Mouse (Mus musculus): ENCODE results near the gene Nek4. TPM values are rescaled to one million over a fixed set of nuclear protein-coding genes. Genes with fewer than 3 reads are reported as not detected.

Gene Nek4
- polyA plus RNA-seq, 1 experiment from 2014 or later = 14.1 TPM

- peak; percentile 94 for ATAC-seq (ENCODE audit: low FRiP score)
- DNase-seq (ENCODE audit: low spot score) = peak; percentile 77
- peak within 1 kb of the TSS; percentile 48 for H3K4me2 ChIP-seq (replicated peaks)
- H3K4me3 ChIP-seq (replicated peaks; ENCODE audit: low read length) = peak within 1 kb of the TSS; percentile 71
- peaks cover 18% of the 10 kb centered on the region for H3K36me3 ChIP-seq (replicated peaks; ENCODE audit: control insufficient read depth, insufficient read depth)
- H3K4me1 ChIP-seq (replicated peaks; ENCODE audit: control insufficient read depth, insufficient read depth, low read length) = peaks cover 16% of the 10 kb centered on the region
- H3K9ac ChIP-seq = peak within 1 kb of the TSS; percentile 92
- H3K27ac ChIP-seq = peak within 1 kb of the TSS; percentile 93
- H3K27me3 ChIP-seq (ENCODE audit: control insufficient read depth, insufficient read depth, low read length) = no peaks in the 10 kb centered on the region
- under 1% methylated on average over 82 of the region's 84 CpGs for WGBS
- no peaks in the 10 kb centered on the region for H3K9me3 ChIP-seq (ENCODE audit: control insufficient read depth, low read length)
These were observed 50.4 kb downstream of the Nek4 start, which contains the start of the genes Glt8d1 and Spcs1 for GRCm38 (mm10) chr14:31001307-31002205. Glt8d1 (plus strand) TSS chr14:31001400. Spcs1 (minus strand) TSS chr14:31001672.

DNA sequence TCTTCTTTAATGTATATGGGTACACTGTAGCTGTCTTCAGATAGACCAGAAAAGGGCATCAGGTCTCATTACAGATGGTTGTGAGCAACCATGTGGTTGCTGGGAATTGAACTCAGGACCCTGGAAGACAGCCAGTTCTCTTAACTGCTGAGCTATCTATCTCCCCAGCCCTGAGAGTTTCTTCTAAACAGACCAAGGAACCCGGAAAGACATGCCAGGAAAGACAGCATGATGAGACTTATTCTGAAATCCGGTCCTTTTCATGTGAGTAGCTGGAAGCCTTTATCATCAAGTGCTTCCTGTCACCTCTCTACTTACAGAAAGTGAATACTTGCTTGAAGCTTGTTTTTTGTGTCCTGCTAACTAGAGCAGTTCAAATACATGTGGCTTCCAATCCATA lies 53.4 kb downstream of the Nek4 start:
- no peaks in the 10 kb centered on the region for H3K27me3 ChIP-seq (ENCODE audit: control insufficient read depth, insufficient read depth, low read length)
- no peak for DNase-seq (ENCODE audit: low spot score)
- WGBS = 92% methylated on average over 2 of the region's 2 CpGs
- no peaks in the 10 kb centered on the region for H3K9me3 ChIP-seq (ENCODE audit: control insufficient read depth, low read length)
- ATAC-seq (ENCODE audit: low FRiP score) = no peak
- H3K4me3 ChIP-seq (replicated peaks; ENCODE audit: low read length) = no peak overlapping the region
- no peak overlapping the region for H3K4me2 ChIP-seq (replicated peaks)
- H3K9ac ChIP-seq = no peak overlapping the region
- peaks cover 25% of the 10 kb centered on the region for H3K36me3 ChIP-seq (replicated peaks; ENCODE audit: control insufficient read depth, insufficient read depth)
- H3K4me1 ChIP-seq (replicated peaks; ENCODE audit: control insufficient read depth, insufficient read depth, low read length) = peaks cover 16% of the 10 kb centered on the region
- no peak overlapping the region for H3K27ac ChIP-seq

- Histone ChIP-seq H3K9me3 (ENCODE audit: control insufficient read depth, low read length) (no peaks in the 10 kb centered on the region), H3K36me3 (replicated peaks; ENCODE audit: control insufficient read depth, insufficient read depth) (peaks cover 47% of the 10 kb centered on the region), H3K27ac (no peak overlapping the region), H3K4me2 (replicated peaks) (no peak overlapping the region), H3K4me1 (replicated peaks; ENCODE audit: control insufficient read depth, insufficient read depth, low read length) (peaks cover 8% of the 10 kb centered on the region), H3K9ac (no peak overlapping the region), H3K4me3 (replicated peaks; ENCODE audit: low read length) (no peak overlapping the region), H3K27me3 (ENCODE audit: control insufficient read depth, insufficient read depth, low read length) (no peaks in the 10 kb centered on the region)
- 86% methylated on average over 5 of the region's 5 CpGs for WGBS
- DNase-seq (ENCODE audit: low spot score) (no peak), ATAC-seq (ENCODE audit: low FRiP score) (no peak)
These were observed 55.6 kb downstream of the Nek4 start for GRCm38 (mm10) chr14:31006779-31007178.

DNA sequence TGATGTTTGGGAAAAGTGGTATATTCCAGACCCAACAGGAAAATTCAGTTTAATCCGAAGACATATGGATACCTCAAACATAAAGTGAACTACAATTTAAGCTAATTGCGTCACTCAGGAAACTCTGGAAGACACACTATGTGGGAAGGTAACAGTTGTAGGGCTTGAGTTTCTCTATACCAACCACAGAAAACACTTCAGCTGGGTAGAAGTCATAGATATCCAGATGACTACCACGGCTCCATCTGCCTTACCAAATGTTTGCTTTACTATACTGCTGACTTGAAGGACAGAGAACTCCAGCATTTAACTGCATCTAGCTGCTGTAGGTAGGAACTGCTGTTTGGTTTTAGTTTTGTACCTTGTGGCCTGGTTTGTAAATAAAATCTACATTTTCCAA lies 60.4 kb downstream of the Nek4 start:
- no peak for ATAC-seq (ENCODE audit: low FRiP score)
- Histone ChIP-seq H3K9me3 (ENCODE audit: control insufficient read depth, low read length) (no peaks in the 10 kb centered on the region), H3K36me3 (replicated peaks; ENCODE audit: control insufficient read depth, insufficient read depth) (peaks cover 95% of the 10 kb centered on the region), H3K9ac (no peak overlapping the region), H3K4me2 (replicated peaks) (no peak overlapping the region), H3K27me3 (ENCODE audit: control insufficient read depth, insufficient read depth, low read length) (no peaks in the 10 kb centered on the region), H3K4me3 (replicated peaks; ENCODE audit: low read length) (no peak overlapping the region), H3K27ac (no peak overlapping the region), H3K4me1 (replicated peaks; ENCODE audit: control insufficient read depth, insufficient read depth, low read length) (no peaks in the 10 kb centered on the region)
- 95% methylated on average over 3 of the region's 3 CpGs for WGBS
- no peak for DNase-seq (ENCODE audit: low spot score)

DNA sequence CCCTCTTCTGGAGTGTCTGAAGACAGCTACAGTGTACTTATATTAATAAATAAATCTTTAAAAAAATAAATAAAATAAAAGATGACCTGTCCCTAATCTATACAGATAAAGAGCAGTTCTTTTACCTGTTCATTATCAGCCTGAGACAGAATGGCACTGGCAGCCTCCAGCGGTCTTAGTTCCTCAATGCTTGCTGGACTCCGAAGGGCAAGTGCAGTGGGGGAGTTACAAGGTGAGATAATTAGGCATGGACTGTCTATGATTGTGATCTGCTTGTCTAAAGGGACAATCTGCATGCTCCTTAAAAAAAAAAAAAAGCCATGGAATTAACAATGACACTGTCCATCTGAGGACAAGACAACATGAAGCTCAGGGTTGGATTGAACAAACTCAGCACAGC lies 62.8 kb downstream of the Nek4 start:
- WGBS = 92% methylated on average over 2 of the region's 2 CpGs
- DNase-seq (ENCODE audit: low spot score) (no peak), ATAC-seq (ENCODE audit: low FRiP score) (no peak)
- no peaks in the 10 kb centered on the region for H3K27me3 ChIP-seq (ENCODE audit: control insufficient read depth, insufficient read depth, low read length)
- H3K4me1 ChIP-seq (replicated peaks; ENCODE audit: control insufficient read depth, insufficient read depth, low read length) = peaks cover 9% of the 10 kb centered on the region; the same call in 1 of the 2 replicates
- H3K9me3 ChIP-seq (ENCODE audit: control insufficient read depth, low read length) = no peaks in the 10 kb centered on the region
- no peak overlapping the region for H3K4me3 ChIP-seq (replicated peaks; ENCODE audit: low read length)
- no peak overlapping the region for H3K9ac ChIP-seq
- H3K4me2 ChIP-seq (replicated peaks) = no peak overlapping the region
- peaks cover 87% of the 10 kb centered on the region for H3K36me3 ChIP-seq (replicated peaks; ENCODE audit: control insufficient read depth, insufficient read depth)
- no peak overlapping the region for H3K27ac ChIP-seq

DNA sequence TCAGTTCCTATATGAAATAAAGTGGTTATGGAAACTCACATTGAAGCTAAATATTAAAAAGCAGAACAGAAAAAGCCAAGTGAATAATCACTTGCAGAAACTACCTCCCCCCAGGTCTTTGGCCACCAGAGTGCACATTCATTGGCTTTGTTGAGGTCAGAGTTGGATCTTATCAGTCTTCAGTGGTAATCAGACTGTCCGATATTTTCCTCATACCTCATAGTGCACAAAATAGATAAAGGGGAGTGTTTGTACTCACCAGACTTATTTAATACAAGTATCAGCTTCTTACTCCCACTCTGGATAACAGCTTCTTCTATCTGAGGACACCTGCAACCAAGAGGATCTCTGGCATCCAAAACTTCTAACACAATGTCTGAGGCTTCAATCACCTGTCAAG lies 64.9 kb downstream of the Nek4 start:
- peaks cover 19% of the 10 kb centered on the region for H3K4me1 ChIP-seq (replicated peaks; ENCODE audit: control insufficient read depth, insufficient read depth, low read length)
- no peak for DNase-seq (ENCODE audit: low spot score)
- H3K4me3 ChIP-seq (replicated peaks; ENCODE audit: low read length) = no peak overlapping the region
- H3K27ac ChIP-seq = no peak overlapping the region
- H3K9ac ChIP-seq = no peak overlapping the region
- no peaks in the 10 kb centered on the region for H3K9me3 ChIP-seq (ENCODE audit: control insufficient read depth, low read length)
- WGBS = 91% methylated on average over 1 of the region's 1 CpGs
- H3K36me3 ChIP-seq (replicated peaks; ENCODE audit: control insufficient read depth, insufficient read depth) = peaks cover 65% of the 10 kb centered on the region
- ATAC-seq (ENCODE audit: low FRiP score) = no peak
- no peaks in the 10 kb centered on the region for H3K27me3 ChIP-seq (ENCODE audit: control insufficient read depth, insufficient read depth, low read length)
- no peak overlapping the region for H3K4me2 ChIP-seq (replicated peaks)

DNA sequence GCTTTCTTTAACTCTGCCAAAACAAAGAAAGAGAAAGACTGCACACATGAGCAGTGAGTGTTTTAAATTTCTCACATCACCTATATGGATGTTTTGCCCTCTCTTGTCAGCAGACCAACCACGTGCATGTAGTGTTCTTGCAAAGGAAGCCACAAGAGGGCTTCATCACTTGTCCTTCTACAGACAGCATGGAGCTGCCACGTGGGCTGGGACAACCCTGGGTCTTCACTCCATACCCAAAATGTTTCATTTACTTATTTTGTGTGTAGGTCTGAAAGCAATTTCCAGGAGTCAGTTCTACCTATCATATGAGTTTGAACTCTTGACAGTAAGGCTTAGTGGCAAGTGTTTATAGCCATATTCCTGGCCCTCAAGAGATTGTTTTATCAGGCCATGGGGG lies 66.7 kb downstream of the Nek4 start:
- peaks cover 55% of the 10 kb centered on the region for H3K36me3 ChIP-seq (replicated peaks; ENCODE audit: control insufficient read depth, insufficient read depth)
- H3K9ac ChIP-seq = peak overlapping the region; percentile 94
- H3K9me3 ChIP-seq (ENCODE audit: control insufficient read depth, low read length) = no peaks in the 10 kb centered on the region
- ATAC-seq (ENCODE audit: low FRiP score) (no peak), DNase-seq (ENCODE audit: low spot score) (no peak)
- H3K4me1 ChIP-seq (replicated peaks; ENCODE audit: control insufficient read depth, insufficient read depth, low read length) = peaks cover 24% of the 10 kb centered on the region
- WGBS = 2% methylated on average over 2 of the region's 2 CpGs
- H3K27ac ChIP-seq = no peak overlapping the region
- H3K4me2 ChIP-seq (replicated peaks) = peak overlapping the region; percentile 95
- H3K27me3 ChIP-seq (ENCODE audit: control insufficient read depth, insufficient read depth, low read length) = no peaks in the 10 kb centered on the region
- H3K4me3 ChIP-seq (replicated peaks; ENCODE audit: low read length) = peak overlapping the region; percentile 62

DNA sequence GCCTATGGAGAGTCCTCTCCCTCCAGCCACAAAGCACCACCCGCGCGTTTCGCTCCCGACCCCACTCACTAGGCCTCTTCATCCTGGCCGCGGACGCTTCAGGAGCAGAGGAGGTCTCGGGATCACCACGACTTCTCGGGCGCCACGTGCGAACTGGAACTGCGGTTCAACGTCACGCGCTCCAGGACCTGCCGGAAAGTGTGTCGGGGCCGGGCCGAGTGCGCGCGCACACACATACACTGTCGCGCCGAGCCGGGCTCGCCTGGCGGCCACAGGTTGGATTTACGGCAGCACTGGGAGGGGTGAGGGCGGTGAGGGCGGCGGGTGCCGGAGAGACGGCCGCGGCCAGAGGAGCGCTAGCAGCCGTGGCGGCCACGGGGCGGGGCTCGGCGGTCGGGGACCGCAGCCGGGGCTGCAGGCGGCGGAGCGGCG lies 67.7 kb downstream of the Nek4 start, which contains the start of the genes Pbrm1 and Gnl3:
TSS of gene Pbrm1 (plus strand) at position 279 of the 432 bp plus-strand sequence.
TSS of gene Gnl3 (minus strand) at position 293 of the 432 bp plus-strand sequence.
- DNase-seq (ENCODE audit: low spot score) = peak; percentile 96
- Histone ChIP-seq H3K27ac (peak within 1 kb of the TSS; percentile 99), H3K27me3 (ENCODE audit: control insufficient read depth, insufficient read depth, low read length) (no peaks in the 10 kb centered on the region), H3K4me1 (replicated peaks; ENCODE audit: control insufficient read depth, insufficient read depth, low read length) (peaks cover 24% of the 10 kb centered on the region), H3K9me3 (ENCODE audit: control insufficient read depth, low read length) (no peaks in the 10 kb centered on the region), H3K36me3 (replicated peaks; ENCODE audit: control insufficient read depth, insufficient read depth) (peaks cover 53% of the 10 kb centered on the region), H3K4me2 (replicated peaks) (peak within 1 kb of the TSS; percentile 95), H3K4me3 (replicated peaks; ENCODE audit: low read length) (peak within 1 kb of the TSS; percentile 62), H3K9ac (peak within 1 kb of the TSS; percentile 94)
- under 1% methylated on average over 53 of the region's 53 CpGs for WGBS
- peak; percentile 97 for ATAC-seq (ENCODE audit: low FRiP score)

DNA sequence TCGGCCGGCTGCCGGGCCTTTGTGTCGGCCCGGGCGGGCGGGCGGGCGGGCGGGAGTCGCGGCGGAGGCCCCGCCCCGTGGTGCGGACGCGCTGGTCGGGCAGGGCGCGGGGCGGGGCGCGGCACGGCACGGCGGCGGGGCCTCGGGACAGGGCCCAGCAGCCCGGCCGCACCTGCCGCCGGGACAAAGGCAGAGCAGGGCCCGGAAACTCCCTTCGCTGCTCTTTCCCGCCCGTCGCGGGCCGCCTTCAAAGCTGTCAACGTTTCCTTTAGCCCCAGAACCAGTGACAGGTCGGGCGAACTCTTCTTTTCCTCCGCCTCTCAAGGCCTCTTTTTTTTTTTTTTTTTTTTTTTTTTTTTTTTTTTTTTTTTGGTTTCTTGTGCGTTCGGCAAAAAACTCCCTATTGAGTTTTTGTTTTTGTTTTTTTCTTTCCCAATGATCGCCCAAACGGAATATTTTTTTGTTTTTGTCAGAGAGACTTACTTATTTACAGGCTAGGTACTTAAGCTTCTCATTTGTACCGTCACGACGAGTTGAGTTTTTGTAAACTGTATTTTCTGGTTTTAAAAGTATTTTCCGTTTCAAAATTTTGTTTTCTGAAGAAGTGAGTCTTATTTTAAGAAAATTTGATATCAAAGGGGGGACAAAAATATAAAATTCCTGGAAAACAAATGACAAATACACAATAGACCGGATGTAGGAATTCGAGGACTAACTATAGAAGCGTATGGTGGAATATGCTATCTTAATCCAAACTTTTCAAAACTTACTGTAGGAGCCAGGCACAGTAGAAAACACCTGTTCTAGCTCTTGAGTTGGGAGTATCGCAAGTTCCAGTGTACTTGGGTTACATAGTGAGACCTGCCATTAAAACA lies 68.4 kb downstream of the Nek4 start:
- DNase-seq (ENCODE audit: low spot score) = peak; percentile 62
- Histone ChIP-seq H3K36me3 (replicated peaks; ENCODE audit: control insufficient read depth, insufficient read depth) (peaks cover 53% of the 10 kb centered on the region), H3K27me3 (ENCODE audit: control insufficient read depth, insufficient read depth, low read length) (no peaks in the 10 kb centered on the region), H3K4me1 (replicated peaks; ENCODE audit: control insufficient read depth, insufficient read depth, low read length) (peaks cover 24% of the 10 kb centered on the region), H3K4me3 (replicated peaks; ENCODE audit: low read length) (peak overlapping the region; percentile 62), H3K9me3 (ENCODE audit: control insufficient read depth, low read length) (no peaks in the 10 kb centered on the region), H3K27ac (peak overlapping the region; percentile 99), H3K9ac (peak overlapping the region; percentile 94), H3K4me2 (replicated peaks) (peak overlapping the region; percentile 95)
- ATAC-seq (ENCODE audit: low FRiP score) = peak; percentile 95
- 10% methylated on average over 25 of the region's 56 CpGs for WGBS

Measured in hindbrain, embryonic 14.5 days (tissue).